Mouse (Mus musculus): ENCODE measurements around the gene Mafb.

DNA sequence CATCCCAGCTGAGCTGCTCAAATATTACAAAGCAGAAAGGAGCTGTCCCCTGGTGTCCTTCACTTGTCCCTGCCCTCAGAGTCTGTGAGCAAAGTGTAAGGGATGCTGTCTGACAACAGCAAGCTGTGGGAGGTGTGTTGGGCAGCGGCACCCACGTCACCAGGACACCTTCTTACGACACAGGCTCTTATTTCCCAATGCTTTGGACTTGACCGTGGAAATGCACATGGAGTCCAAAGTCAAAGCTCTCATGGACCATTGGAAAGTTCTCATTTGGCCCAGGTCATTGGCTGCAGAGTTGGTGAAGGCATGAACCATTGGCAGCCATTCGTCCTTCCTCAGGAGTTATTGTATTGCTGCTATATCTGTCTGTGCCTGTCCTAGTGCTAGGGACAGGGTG is 27.3 kb downstream of the Mafb start:
- no peak for TF ChIP-seq POLR2A (IDR thresholded peaks at IDR 0.05; ENCODE audit: low read depth, low read length)
- no peak for TF ChIP-seq CTCF (IDR thresholded peaks at IDR 0.05; ENCODE audit: borderline replicate concordance, insufficient read depth, low read length)

Measured in embryonic fibroblast, embryonic 13.5 days (primary cell).